Mouse (Mus musculus): ENCODE measurements at regions not wholly inside any gene's neighbourhood (a gene's known extent, or its start where the extent isn't known, plus 50 kb on each side); places are given as distances from the start of the nearest gene placed in this dataset.

DNA sequence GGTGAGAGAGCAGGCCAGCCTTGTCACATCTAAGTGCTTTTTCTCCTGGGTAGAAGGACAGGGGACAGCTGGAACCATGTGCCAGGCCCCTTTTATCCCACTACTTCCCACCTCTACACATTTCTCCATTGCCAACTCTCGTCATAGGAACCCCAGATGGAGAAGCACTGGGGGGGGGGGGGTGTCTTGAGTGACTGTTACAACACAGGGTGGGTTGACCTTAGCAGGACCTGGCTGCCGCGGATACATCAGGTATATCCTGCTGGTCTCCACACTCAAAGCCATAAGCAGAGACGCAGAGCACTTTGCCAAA, 70.1 kb upstream of the Ppp2r5c start:
- TF ChIP-seq CTCF (IDR thresholded peaks at IDR 0.05; ENCODE audit: low read depth) (no peak), EP300 (IDR thresholded peaks at IDR 0.05; ENCODE audit: low read depth) (no peak)
